Mouse (Mus musculus): ENCODE results near the gene Xlr4a. TPM values are rescaled to one million over a fixed set of nuclear protein-coding genes. Genes with fewer than 3 reads are reported as not detected.
"Not testable (repeated sequence)": the region's sequence is repeated elsewhere in the genome, so short reads cannot be mapped to it uniquely, and the experiment has no call there.

The Xlr4a gene
- polyA plus RNA-seq (2014; fragmentation: Nextera tagmentation; extraction: Ambion mirVana), result 0.43 TPM in 1 of 2 replicates, not detected in the other

DNA sequence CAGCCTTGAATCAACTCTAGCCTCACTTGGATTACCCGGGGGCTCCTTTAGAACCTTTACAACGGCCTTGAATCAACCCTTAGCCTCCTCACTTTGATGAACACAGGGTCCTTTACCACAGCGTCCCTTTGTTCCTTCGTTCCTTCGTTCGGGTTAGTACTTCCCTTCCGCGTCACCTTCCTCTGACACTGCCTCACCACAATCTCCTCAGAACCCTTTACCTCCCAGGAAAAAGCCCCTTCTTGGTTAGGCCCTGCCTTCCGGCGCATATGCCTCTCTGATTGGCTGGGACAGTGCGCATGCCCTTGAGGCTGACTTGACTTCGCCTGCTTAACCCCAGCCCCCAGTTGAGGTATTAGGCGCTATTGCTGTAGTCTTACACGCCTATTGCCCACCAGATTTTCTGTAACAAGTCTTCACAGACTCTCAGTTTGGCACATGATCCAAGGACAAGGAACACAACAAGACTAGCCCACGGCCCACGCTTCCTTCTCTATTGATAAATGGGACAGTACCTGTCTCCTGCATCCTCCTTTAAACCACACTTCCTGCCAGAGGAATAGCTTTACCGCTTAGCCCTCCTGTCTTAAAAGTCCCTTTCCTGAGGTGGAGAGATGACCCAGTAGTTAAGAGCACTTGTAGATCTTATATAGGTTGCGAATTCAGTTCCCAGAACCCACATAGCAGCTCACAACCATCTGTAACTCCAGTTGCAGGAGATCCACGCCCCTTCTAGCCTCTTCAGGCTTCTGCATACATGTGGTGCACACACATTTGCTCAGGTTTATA, at the start of gene Xlr4a:
TSS of gene Xlr4a (minus strand) at position 212 of the 789 bp plus-strand sequence.
- not testable (repeated sequence) for ATAC-seq (ENCODE audit: low FRiP score); H3K9me3 ChIP-seq (ENCODE audit: control insufficient read depth, low read length); H3K4me2 ChIP-seq (replicated peaks; ENCODE audit: low read depth, low read length); H3K4me1 ChIP-seq (replicated peaks; ENCODE audit: control insufficient read depth, insufficient read depth, low read length); H3K9ac ChIP-seq (ENCODE audit: low read depth, low read length); H3K36me3 ChIP-seq (ENCODE audit: control insufficient read depth, insufficient read depth, low read length); H3K27me3 ChIP-seq (ENCODE audit: control insufficient read depth, insufficient read depth, low read length); DNase-seq (ENCODE audit: low spot score); H3K4me3 ChIP-seq (ENCODE audit: low read depth, low read length); H3K27ac ChIP-seq (ENCODE audit: low read depth, low read length)
- 83% methylated on average over 19 of the region's 19 CpGs for WGBS

DNA sequence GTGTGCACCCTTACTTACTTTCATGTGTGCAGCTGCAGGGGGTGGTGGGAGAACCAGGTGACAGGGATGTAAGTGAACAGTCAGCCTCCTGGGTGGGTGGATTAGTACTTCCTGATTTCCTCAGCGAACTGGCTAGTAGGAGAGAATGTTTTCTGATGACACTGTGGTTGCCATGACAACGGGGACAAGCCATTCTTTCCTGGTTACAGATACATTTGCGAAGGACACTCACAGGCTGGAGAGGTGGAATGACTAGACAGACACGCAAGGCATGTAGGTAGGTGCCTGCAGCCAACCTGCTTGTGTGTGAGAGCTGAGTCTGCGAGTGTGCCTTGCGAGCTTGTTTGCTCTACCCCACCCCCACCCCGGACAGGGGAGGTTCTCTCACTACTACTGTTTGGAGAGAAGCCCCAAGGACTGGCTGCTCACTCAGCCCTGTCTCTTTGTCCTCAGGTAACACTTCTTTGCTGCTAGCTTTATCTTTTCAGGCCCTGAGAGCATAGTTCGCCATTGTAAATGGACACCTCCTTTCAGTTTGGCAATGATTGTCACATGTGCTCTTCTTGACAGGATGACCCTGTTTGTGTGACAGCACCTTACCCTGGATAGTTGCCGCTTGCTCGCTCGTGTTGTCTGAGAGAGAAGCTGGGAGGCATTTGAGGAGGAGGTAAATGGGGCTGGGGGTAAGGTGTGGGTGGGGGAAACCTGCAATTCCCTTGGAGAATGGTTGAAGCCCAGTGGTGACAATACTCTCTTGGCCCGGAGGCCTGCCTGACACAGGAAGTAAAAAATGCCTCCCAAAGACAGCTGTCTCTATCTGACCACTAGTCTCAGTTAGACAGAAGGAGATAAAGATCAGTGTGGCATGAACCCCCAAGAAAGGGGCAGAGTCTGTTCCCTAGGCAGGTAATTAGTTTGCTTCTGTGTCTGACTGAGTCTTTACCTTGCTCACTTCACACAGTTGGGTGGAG, 40.9 kb upstream of the Xlr4a start:
- not testable (repeated sequence) for H3K4me2 ChIP-seq (replicated peaks; ENCODE audit: low read depth, low read length); DNase-seq (ENCODE audit: low spot score); H3K9ac ChIP-seq (ENCODE audit: low read depth, low read length); H3K9me3 ChIP-seq (ENCODE audit: control insufficient read depth, low read length); H3K27ac ChIP-seq (ENCODE audit: low read depth, low read length); H3K27me3 ChIP-seq (ENCODE audit: control insufficient read depth, insufficient read depth, low read length); H3K36me3 ChIP-seq (ENCODE audit: control insufficient read depth, insufficient read depth, low read length); H3K4me3 ChIP-seq (ENCODE audit: low read depth, low read length); H3K4me1 ChIP-seq (replicated peaks; ENCODE audit: control insufficient read depth, insufficient read depth, low read length)
- WGBS, result no CpG with 5 or more reads among the region's 12 CpGs
- peak; percentile 30; the same call in 1 of the 2 replicates for ATAC-seq (ENCODE audit: low FRiP score)

DNA sequence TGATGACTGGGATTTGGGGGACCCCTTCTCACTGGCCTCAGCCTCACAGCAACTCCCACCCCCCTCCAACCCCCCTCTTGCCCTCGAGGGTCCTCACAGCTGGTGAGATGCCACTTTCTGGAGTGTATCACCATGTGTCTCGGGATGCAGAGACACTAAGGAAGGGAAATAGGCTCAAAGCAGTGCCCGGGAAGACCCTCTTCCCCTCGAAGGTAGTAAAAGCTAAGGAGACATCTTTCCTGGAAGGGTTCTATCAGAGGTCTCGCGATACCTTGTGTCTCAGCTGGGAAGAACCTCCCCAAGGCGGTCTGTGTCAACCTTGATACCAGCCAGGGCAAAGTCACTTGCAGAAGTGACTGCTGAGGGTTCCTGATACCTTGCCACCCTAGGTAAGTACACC, 34.5 kb upstream of the Xlr4a start, which contains the start of gene Gm14685:
TSS of gene Gm14685 (plus strand) at position 301 of the 400 bp plus-strand sequence.
- H3K27ac ChIP-seq (ENCODE audit: low read depth, low read length); H3K4me3 ChIP-seq (ENCODE audit: low read depth, low read length); H3K4me1 ChIP-seq (replicated peaks; ENCODE audit: control insufficient read depth, insufficient read depth, low read length); ATAC-seq (ENCODE audit: low FRiP score); DNase-seq (ENCODE audit: low spot score); H3K9ac ChIP-seq (ENCODE audit: low read depth, low read length); H3K36me3 ChIP-seq (ENCODE audit: control insufficient read depth, insufficient read depth, low read length); H3K9me3 ChIP-seq (ENCODE audit: control insufficient read depth, low read length); H3K27me3 ChIP-seq (ENCODE audit: control insufficient read depth, insufficient read depth, low read length); H3K4me2 ChIP-seq (replicated peaks; ENCODE audit: low read depth, low read length): not testable (repeated sequence)
- WGBS, result no CpG with 5 or more reads among the region's 7 CpGs

DNA sequence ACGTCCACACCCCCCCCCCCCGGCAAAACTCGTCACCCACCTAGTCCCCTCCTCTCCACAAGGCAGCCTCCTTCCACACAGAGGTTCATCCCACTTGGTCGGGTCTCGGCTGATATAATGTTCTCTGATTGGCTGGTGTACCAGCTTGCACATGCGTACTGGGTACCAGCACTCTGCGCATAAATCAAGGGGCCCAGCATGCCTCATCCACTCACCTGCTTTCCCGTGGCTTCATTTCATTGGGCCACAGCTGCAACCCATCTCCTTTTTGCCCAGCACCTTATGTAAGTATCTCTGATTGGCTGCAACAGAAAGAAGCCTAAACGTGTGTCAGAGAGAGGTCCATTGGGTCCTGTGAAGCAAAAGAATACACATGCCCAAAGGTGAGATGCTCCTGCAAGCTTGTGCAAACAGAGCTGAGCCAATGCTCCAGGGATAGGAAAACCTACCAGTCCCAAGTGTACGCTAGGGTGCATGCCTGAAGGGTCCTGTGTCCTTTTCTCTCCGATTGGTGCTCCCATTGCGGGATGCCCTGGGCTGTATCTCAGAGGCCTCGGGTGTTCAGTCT, 14.7 kb upstream of the Xlr4a start, which contains the start of gene Xlr3a:
TSS of gene Xlr3a (minus strand) at position 155 of the 568 bp plus-strand sequence.
- not testable (repeated sequence) for H3K36me3 ChIP-seq (ENCODE audit: control insufficient read depth, insufficient read depth, low read length); DNase-seq (ENCODE audit: low spot score); ATAC-seq (ENCODE audit: low FRiP score); H3K4me3 ChIP-seq (ENCODE audit: low read depth, low read length); H3K9ac ChIP-seq (ENCODE audit: low read depth, low read length); H3K4me1 ChIP-seq (replicated peaks; ENCODE audit: control insufficient read depth, insufficient read depth, low read length); H3K27me3 ChIP-seq (ENCODE audit: control insufficient read depth, insufficient read depth, low read length); H3K27ac ChIP-seq (ENCODE audit: low read depth, low read length); H3K4me2 ChIP-seq (replicated peaks; ENCODE audit: low read depth, low read length); H3K9me3 ChIP-seq (ENCODE audit: control insufficient read depth, low read length)
- 79% methylated on average over 13 of the region's 13 CpGs for WGBS

DNA sequence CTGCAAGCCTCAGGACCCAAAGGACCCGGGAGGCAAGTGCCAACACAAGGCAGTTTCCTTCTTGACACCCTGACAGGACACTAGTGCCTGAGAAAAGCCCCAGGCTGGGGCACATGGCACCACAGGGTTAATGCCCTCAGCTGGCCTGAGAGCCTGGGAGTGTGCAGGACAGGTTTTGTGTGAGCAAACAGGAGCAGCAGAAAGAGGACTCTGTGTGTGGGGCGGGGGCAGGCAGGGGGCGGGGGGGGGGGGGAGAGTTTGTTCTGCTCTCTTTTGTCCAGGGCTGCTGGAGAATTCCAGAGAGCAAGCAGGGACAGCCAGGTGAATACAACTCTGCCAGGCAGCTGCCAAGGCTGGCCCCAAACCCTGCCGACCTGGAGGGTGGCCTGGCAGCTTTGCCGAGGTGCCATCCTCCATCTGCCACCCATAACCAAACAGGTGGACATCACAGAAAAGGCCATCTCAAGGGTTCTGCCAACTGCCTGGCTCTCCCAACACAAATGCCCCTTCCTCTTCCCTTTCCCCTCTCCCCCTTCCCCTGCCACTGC, 15.4 kb downstream of the Xlr4a start:
- not testable (repeated sequence) for H3K4me3 ChIP-seq (ENCODE audit: low read depth, low read length); H3K9me3 ChIP-seq (ENCODE audit: control insufficient read depth, low read length); H3K4me1 ChIP-seq (replicated peaks; ENCODE audit: control insufficient read depth, insufficient read depth, low read length); H3K9ac ChIP-seq (ENCODE audit: low read depth, low read length); H3K36me3 ChIP-seq (ENCODE audit: control insufficient read depth, insufficient read depth, low read length); H3K27me3 ChIP-seq (ENCODE audit: control insufficient read depth, insufficient read depth, low read length); DNase-seq (ENCODE audit: low spot score); H3K4me2 ChIP-seq (replicated peaks; ENCODE audit: low read depth, low read length); H3K27ac ChIP-seq (ENCODE audit: low read depth, low read length); ATAC-seq (ENCODE audit: low FRiP score)
- WGBS, result no CpG with 5 or more reads among the region's 5 CpGs

DNA sequence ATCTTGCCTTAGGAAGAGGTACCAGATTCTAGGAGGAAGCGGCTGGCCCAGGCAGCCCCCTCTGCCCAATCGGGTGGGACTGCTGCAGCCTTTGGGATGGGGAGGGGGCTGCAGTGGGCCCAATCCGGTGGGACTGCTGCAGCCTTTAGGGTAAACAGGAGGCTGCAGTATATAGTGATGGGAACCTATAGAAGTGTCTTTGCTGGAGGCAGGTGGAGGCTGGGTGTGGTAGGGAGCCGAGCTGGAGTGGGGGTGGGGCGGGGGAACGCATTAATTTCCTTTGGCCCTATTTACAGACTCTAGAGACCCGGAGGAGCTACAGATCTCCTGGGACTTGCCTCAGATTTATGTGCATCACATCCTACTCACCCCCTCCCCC, 17.9 kb downstream of the Xlr4a start, which contains the start of gene Pnma3:
TSS of gene Pnma3 (plus strand) at position 373 of the 379 bp plus-strand sequence.
- 30% methylated on average over 7 of the region's 7 CpGs for WGBS
- H3K4me2 ChIP-seq (replicated peaks; ENCODE audit: low read depth, low read length), result peak within 1 kb of the TSS; percentile 38
- ATAC-seq (ENCODE audit: low FRiP score) (peak; percentile 71), DNase-seq (ENCODE audit: low spot score) (no peak)
- H3K9ac ChIP-seq (ENCODE audit: low read depth, low read length), result peak within 1 kb of the TSS; percentile 48; the same call in 1 of the 2 replicates
- no peaks in the 10 kb centered on the region for H3K27me3 ChIP-seq (ENCODE audit: control insufficient read depth, insufficient read depth, low read length)
- no peak within 1 kb of the TSS for H3K27ac ChIP-seq (ENCODE audit: low read depth, low read length)
- peak within 1 kb of the TSS; percentile 16 for H3K4me3 ChIP-seq (ENCODE audit: low read depth, low read length)
- H3K9me3 ChIP-seq (ENCODE audit: control insufficient read depth, low read length), result no peaks in the 10 kb centered on the region
- H3K36me3 ChIP-seq (ENCODE audit: control insufficient read depth, insufficient read depth, low read length), result no peaks in the 10 kb centered on the region
- no peaks in the 10 kb centered on the region for H3K4me1 ChIP-seq (replicated peaks; ENCODE audit: control insufficient read depth, insufficient read depth, low read length)

DNA sequence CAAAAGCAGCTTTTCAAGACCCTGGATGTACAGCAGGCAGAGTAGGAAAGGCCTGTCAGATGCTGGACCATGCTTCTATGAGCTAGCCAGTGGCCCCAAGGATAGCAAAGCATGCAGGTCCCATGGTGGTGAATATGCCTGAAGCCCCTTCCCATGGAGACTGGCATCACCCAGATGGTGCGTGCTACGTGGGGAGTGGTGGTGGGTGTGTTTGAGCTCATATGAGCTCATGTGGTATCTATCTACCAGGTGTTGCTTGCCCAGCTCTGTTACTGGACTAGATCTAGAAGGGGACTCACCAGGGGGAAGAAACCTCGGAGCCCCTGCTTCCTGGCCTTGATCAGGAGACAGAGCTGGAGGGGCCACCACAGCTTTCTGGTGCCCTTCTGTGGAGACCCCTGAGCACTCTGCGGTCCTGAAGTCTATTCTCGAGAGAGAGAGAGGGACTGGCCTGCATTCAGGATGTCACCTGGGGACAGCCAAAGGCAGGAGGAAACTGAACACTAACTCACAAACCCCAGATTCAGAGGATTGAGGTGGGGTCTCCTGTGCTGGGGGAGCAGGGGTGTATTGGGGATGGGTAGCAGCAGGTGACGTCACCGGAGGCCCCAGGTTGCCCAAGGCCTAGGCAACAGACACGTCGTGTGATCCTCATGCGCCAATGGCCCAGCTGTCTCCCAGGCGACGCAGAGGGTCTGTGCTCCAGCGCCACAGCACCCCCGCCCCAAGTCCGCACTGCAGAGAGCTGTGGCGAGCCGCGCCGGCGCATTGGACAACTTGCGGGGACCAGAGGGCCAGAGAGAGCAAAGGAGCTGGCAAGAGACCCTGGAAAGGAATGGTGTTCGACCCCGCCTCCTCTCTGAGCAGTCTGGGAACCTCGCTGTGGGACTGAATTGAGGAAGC, 18.5 kb downstream of the Xlr4a start:
- H3K4me3 ChIP-seq (ENCODE audit: low read depth, low read length), result peak overlapping the region; percentile 16
- H3K9ac ChIP-seq (ENCODE audit: low read depth, low read length), result peak overlapping the region; percentile 48; the same call in 1 of the 2 replicates
- H3K27ac ChIP-seq (ENCODE audit: low read depth, low read length), result no peak overlapping the region
- no peaks in the 10 kb centered on the region for H3K4me1 ChIP-seq (replicated peaks; ENCODE audit: control insufficient read depth, insufficient read depth, low read length)
- no peaks in the 10 kb centered on the region for H3K36me3 ChIP-seq (ENCODE audit: control insufficient read depth, insufficient read depth, low read length)
- 47% methylated on average over 20 of the region's 24 CpGs for WGBS
- no peaks in the 10 kb centered on the region for H3K27me3 ChIP-seq (ENCODE audit: control insufficient read depth, insufficient read depth, low read length)
- H3K4me2 ChIP-seq (replicated peaks; ENCODE audit: low read depth, low read length), result peak overlapping the region; percentile 38
- H3K9me3 ChIP-seq (ENCODE audit: control insufficient read depth, low read length), result no peaks in the 10 kb centered on the region
- peak; percentile 60 for DNase-seq (ENCODE audit: low spot score)
- peak; percentile 84 for ATAC-seq (ENCODE audit: low FRiP score)
